Mouse (Mus musculus) brain, embryonic 14.5 days (tissue): Measurements from ENCODE around the gene Pola1. TPM values are rescaled to one million over a fixed set of nuclear protein-coding genes. Genes with fewer than 3 reads are reported as not detected.

Source experiments
- DNase-seq: peaks from one replicate; pipeline ENCODE4 v3.0.0-alpha.2; 2011; ENCODE audit warnings: low read depth
- CTCF ChIP-seq: fragments of 200-500 bp; IDR thresholded peaks from 2 replicates; pipeline ENCODE4 v1.5.1; 2012; ENCODE audit warnings: inconsistent platforms, mild to moderate bottlenecking, moderate library complexity, borderline replicate concordance; ENCODE audit not compliant: insufficient read depth, insufficient read length; ENCODE audit errors: extremely low read depth
- POLR2A ChIP-seq: fragments of 200-500 bp; IDR thresholded peaks from 2 replicates; pipeline ENCODE4 v1.6.1; 2012; ENCODE audit warnings: mild to moderate bottlenecking, inconsistent platforms, borderline replicate concordance; ENCODE audit not compliant: poor library complexity, insufficient read depth, insufficient read length, severe bottlenecking; ENCODE audit errors: extremely low read depth
- polyA plus RNA-seq: library from polyadenylated mRNA; depleted of rRNA; stranded (reverse); fragments of >200 nt; gene quantifications from 2 replicates; pipeline ENCODE4 v1.2.3, GENCODE M21; 2012; rRNA removed

The Pola1 gene
- polyA plus RNA-seq, result 4.2 and 4.9 TPM in 2 replicates

DNA sequence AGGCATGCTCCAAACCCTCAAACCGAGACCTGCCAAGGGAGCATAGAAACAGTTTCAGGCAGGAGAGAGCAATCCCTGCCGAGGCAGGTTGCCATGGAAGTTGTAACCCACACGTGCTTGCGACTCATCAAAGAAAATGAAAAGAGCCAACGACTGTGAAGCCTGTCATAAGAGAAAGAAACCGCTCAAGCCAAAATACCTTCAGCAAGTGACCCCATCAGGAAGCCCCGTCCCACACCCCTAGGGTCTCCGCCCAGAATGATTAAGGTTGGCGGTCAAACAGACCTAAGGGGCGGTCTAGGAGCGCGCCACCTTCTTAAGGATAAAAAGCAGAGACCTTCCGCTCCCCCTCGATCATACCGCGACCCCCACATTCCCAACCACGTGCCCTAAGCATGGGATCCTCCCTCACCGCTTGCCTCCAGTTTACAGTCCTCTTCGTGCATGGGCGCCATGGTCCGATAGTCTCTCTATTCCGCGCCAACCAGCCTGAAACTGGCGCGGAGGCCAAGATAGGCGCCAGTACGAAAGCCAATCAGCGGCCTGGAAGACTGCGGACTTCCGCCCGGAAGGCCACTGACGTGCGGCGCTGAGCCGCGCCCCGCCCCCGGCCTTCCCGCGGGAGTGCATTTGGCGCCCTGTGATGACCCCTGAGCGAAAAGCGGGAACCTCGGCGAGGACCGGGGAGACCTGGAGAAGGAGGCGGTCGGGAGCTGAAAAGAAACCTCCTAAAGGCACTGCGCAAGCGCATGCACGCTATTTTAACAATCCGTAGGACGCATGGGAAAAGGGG is at the start of gene Pola1:
Gene Pola1 (minus strand): TSS at position 499 of the 793 bp plus-strand sequence.
- peak; percentile 96 for DNase-seq
- TF ChIP-seq POLR2A, result no peak

DNA sequence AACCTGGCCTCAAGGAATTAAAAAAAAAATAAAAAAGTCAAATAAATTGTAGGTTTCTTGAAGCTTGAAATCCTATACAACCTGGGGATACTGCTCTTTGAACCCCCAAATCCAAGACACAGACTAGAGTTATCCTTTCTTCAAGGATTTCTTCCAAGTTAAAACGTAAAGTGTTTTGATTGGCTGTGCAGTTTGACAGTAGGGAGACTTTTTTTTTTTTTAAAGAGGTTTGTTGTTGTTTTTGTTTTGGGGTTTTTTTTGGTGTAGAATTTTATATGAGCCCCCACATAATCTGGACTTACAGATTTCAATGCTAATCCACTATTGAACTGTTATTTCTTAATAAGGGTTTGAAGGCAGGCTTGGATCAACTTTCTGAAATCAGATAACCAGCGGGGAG is 44.3 kb upstream of the Pola1 start:
- DNase-seq, result no peak
- TF ChIP-seq CTCF (no peak), POLR2A (no peak)

DNA sequence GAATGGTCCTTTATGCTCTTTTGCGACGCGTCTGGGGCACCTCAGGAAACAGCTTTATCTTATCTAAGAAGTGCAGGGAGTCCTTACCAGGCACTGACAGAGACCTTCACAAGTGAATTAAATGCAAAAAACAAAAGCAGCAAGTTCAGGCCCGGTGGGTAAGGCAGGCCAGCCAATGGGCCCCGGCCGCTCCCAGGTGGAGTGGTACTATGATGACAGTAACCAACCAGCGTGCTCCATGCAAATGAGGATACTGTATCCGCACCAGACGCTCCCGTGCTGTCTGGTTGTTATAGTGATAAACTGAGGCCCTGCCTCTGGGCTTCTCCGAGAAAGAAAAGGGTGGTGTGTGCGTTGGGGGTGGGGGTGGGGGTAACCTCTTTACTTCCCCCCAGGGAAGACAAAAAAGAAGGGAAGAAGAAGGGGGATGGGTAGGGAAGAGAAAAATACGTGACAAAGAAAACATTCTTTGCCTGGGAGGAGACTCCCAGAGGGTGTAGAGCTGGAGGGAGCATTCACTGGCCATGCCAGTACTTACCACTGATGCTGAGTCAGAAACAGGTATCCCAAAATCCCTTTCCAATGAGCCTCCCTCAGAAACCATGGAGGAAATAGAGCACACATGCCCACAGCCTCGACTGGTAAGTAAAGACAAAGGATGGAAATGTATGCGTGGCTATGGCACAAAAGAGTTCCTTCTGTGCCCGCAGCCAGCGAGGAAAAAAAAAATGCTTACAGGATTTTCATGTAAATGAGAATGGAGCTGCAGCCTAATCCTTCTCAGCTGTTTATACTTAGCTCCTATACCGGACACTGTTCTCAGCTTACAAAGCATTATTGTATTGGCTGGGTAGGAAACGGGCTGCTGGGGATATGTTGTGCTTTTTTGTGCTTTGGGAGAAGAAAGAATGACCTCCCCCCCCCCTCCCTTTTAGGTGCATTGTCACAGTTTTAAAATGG is 43.2 kb upstream of the Pola1 start:
- DNase-seq, result peak; percentile 92
- no peak for TF ChIP-seq POLR2A

DNA sequence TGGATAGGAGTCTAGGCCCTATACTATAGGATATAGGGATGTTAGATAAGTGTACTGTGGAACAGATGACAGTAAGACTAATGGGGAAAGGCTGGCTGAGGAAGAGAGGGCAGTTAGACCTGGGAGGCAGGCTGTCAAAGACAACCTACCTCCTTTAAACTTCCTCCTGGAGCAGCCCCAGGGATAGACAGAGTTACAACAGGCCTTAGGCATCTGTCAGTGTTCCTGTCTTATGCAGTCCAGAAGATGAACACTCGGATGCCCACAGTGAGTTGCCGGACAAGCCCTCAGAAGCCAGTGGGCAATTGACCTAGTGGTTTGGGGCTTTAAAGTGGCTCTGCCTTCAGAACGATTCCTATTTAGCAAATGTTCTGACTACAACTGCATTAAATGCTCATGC is 42.5 kb upstream of the Pola1 start:
- TF ChIP-seq CTCF (no peak), POLR2A (no peak)
- no peak for DNase-seq

DNA sequence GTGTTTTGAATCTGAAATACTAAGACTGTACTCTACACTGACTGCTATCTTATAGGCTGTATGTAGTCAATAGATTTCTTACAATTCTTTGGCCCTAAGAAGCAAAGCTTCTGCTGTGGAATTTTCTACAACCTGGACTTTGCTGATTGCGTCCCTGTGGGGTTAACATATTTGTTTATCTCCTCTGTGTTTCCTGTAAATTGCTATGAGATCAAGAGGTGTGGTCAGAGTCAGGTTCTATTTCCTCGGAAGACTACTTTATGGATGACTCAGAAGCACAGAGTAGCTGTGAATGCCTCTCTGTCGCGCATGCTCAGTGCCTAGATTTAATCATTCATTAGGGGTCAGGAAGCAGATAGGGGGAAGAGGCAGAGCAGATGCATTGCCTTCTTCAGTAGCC is 32.8 kb upstream of the Pola1 start:
- no peak for DNase-seq
- no peak for TF ChIP-seq POLR2A
- TF ChIP-seq CTCF, result no peak

DNA sequence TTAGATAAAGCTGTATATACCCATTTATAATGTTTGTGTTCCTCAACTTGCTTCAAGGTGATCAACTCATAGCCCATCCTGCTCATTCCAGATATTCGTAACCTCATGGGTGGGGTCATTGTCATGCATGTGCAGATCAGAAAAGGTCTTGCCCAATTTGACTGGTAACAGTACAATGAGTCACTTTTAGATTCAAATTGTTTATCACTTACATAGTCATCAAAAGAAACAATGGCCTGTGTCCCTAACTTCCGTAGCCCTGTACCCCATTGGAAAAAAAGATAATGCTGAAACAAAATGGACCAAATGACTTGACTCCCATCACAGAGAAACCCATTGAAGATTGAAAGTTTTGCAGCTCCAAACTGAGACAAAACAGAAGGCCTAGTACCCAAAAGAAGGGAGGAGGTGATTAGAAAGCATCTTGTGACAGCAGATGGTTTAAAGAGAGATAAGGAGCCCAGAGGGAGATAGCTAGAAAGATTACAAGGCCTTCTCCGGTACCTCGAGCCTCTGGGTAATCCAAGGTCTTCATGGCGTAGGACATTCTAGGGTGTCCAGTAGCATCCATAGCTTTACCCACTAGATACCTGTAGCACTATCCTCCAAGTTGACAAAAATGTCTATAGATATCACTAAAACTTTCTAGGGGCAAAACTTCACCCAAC is 32.1 kb upstream of the Pola1 start:
- no peak for DNase-seq
- TF ChIP-seq CTCF, result no peak

DNA sequence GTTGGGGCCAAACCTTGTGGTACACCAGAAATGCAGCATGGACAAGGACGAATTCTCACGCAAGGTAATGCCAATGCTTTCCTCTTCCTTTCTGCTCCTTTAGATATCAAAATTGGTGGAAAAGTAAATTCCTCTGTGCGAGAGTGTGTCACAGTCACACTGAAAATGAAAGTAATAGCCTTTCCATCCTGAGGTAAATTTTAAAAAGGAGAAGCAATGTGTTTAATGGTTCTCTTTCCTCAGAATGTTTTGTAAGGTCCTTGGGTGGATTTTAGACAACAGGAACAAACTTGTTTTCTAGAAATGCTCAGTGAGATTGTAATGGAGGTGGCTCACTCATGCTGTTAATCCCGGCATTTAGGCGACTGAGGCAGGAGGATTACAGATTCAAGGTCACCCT is 23.2 kb upstream of the Pola1 start:
- no peak for TF ChIP-seq POLR2A
- no peak for TF ChIP-seq CTCF
- DNase-seq, result no peak

DNA sequence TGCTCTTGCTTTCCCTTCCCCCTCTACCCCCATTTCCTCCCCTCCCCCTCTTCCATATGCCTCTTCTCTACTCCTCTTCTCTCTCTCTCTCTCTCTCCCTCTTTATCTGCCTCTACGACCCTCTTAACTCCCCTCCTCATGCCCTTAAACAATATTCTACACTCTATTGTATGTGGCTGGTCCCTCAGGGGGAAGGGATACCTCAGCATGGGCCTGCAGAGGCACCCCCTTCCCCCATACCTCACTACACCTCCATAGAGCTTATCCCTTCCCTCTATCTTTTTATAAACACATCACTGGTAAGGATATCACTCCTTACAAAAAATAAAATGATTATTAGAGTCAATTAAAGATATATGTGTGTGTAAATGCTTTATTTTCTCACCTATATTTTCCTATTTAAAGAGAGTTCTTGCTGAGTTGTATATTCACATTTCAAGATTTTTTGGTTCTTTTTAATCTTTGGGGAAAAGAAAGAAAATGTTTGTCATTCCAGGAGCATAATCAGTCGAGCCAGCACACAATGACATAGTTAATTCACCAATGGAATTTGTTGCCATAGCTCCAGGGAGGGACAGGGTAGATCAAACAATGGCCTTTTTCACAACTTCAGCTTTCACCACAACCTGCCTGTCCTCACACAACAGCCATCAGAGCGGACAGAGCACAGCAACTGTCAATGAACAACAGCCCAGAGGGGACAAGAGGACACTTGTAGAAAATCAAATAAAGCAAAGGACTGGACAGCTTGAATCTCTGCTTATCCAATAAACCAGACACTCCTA is 22.5 kb upstream of the Pola1 start, which contains the start of gene Pcyt1b:
Gene Pcyt1b (plus strand): TSS at position 646 of the 785 bp plus-strand sequence.
- TF ChIP-seq CTCF (no peak), POLR2A (no peak)
- DNase-seq, result peak; percentile 37

DNA sequence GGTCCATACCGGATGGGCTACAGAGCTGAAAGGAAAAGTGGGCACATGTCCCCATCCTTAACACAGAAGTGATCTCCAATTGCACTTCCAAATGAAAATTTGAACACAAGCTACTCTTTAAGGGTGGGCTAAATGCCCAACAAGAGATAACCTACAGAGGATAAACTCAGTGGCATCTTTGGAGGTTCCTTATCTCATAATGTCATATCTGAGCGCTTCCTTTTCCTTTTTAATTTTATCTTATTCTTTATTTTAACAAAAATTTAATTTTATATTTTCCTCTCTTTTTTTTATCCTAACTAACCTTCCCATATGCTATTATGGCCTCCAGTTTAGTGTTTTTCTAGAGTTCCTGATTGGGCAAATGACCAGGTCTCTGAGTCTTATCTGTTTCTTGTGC is 18.8 kb upstream of the Pola1 start:
- no peak for DNase-seq
- TF ChIP-seq CTCF, result no peak
- TF ChIP-seq POLR2A, result no peak

DNA sequence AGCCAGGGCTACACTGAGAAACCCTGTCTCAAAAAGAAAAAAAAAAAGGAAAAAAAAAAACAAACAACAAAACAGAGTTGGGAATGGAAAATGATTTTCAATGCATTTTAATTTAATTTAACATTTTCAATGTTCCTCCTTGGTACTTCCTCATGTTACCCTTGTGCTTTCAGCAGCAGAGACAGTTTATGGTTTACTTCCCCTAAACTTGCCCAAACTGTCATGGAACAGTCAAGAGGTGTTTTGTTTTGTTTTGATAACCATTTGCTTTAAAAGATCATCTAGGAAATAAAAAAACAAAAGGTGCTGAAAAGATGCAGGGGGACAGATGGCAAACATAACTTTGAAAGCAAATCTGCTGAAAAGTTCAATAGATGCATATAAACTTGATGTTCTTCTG is 12.1 kb upstream of the Pola1 start:
- DNase-seq, result no peak
- TF ChIP-seq CTCF (no peak), POLR2A (no peak)

DNA sequence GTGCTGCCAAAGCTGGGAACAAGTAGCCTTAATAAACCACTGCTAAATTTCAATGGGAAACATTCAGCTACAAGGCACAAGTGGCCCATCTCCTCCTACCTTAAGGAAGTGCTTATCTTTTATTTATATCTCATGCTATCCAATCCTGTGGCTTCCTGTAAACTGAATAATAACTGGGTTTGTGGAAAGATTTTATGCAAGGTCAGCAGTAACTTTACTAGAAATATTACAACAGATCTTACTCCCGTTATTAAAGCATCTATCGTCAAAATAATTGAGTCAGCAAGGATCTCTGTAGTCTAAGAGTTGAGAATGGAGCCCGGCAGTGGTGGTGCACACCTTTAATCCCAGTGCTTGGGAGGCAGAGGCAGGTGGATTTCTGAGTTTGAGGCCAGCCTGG is 11.6 kb upstream of the Pola1 start:
- TF ChIP-seq POLR2A (no peak), CTCF (no peak)
- DNase-seq, result no peak
